Mouse (Mus musculus) kidney, adult 2 months (tissue): ENCODE data around the gene Traf3ip3. TPM values are rescaled to one million over a fixed set of nuclear protein-coding genes. Genes with fewer than 3 reads are reported as not detected.

Experiments
- DNase-seq: peaks from one replicate; pipeline ENCODE4 v3.0.0; 2021
- H3K27ac ChIP-seq: fragments of 200-500 bp; 2 replicates; pipeline ENCODE4 v1.5.1; 2012; ENCODE audit warnings: low read depth, low read length, control low read depth, inconsistent platforms; ENCODE audit not compliant: insufficient read depth
- H3K27me3 ChIP-seq: fragments of 200-500 bp; replicated peaks from 2 replicates; pipeline ENCODE4 v1.6.1; 2012; ENCODE audit warnings: mild to moderate bottlenecking, moderate library complexity, low read length, inconsistent platforms; ENCODE audit not compliant: control insufficient read depth, insufficient read depth
- H3K36me3 ChIP-seq: fragments of 200-500 bp; 2 replicates; pipeline ENCODE4 v1.6.1; 2012; ENCODE audit warnings: mild to moderate bottlenecking, moderate library complexity, low read length, inconsistent platforms; ENCODE audit not compliant: control insufficient read depth, insufficient read depth
- H3K4me1 ChIP-seq: fragments of 200-500 bp; 2 replicates; pipeline ENCODE4 v1.6.1; 2011; ENCODE audit warnings: low read length; ENCODE audit not compliant: control insufficient read depth, insufficient read depth
- H3K4me3 ChIP-seq: fragments of 200-500 bp; 2 replicates; pipeline ENCODE4 v1.5.1; 2011; ENCODE audit warnings: mild to moderate bottlenecking, low read depth, low read length, control low read depth; ENCODE audit not compliant: insufficient read depth
- CTCF ChIP-seq: fragments of 200-500 bp; conservative IDR thresholded peaks from 2 replicates; pipeline ENCODE4 v1.5.1; 2011; ENCODE audit warnings: low read depth, mild to moderate bottlenecking, control low read depth, low read length, moderate library complexity, mixed read lengths; ENCODE audit not compliant: insufficient read depth, insufficient read length
- POLR2A ChIP-seq: fragments of 200-500 bp; IDR thresholded peaks from one replicate; pipeline ENCODE4 v1.6.1; 2011; ENCODE audit warnings: low read depth, low read length, control low read depth
- WGBS: fragments of 180-500 bp; shearing (Covaris S2); methylation state at CpG from one replicate; pipeline ENCODE4 v1.1.7; 2018; 5-methylcytosine and 5-hydroxymethylcytosine counted together
- polyA plus RNA-seq: library from polyadenylated mRNA; depleted of rRNA; stranded (reverse); fragments of >200 nt; gene quantifications from 2 replicates; pipeline ENCODE4 v1.2.3, GENCODE M21; 2012; rRNA removed

Traf3ip3 gene
- 0.52 and 3.2 TPM in 2 replicates for polyA plus RNA-seq

DNA sequence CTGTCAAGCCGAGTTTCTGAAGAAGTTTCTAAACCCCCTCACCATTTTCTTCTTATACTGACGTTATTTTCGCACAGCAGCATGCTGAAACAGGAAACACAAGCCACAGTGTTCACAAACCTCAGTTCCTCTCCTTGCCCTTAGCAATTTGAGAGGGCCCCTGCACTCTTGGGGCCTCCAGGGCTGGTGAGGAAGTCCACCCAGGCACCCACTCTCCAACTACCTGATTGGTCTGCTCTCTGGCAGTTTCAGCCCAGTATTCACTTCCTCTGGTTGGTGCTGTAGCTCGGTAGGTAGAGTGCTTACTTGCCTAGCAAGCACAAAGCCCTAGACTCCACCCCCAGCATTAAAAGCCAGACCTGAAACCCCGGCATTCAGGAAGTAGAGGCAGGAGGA lies at the start of gene Traf3ip3:
TSS of gene Traf3ip3 (minus strand) at position 321 of the 396 bp plus-strand sequence.
- DNase-seq = peak; percentile 29
- Histone ChIP-seq H3K36me3 (no peaks in the 10 kb centered on the region), H3K27me3 (no peaks in the 10 kb centered on the region), H3K27ac (no peak within 1 kb of the TSS), H3K4me1 (peaks cover 7% of the 10 kb centered on the region; the same call in 1 of the 2 replicates), H3K4me3 (no peak within 1 kb of the TSS)
- 66% methylated on average over 5 of the region's 5 CpGs for WGBS
- TF ChIP-seq POLR2A (no peak), CTCF (no peak)

GRCm38 (mm10) chr1:193250026-193250425 lies 48.5 kb upstream of the Traf3ip3 start:
- Histone ChIP-seq H3K4me3 (no peak overlapping the region), H3K4me1 (peaks cover 12% of the 10 kb centered on the region; the same call in 1 of the 2 replicates), H3K27ac (no peak overlapping the region; the same call in 1 of the 2 replicates), H3K36me3 (no peaks in the 10 kb centered on the region), H3K27me3 (no peaks in the 10 kb centered on the region)
- no peak for DNase-seq
- TF ChIP-seq CTCF (no peak), POLR2A (no peak)
- 85% methylated on average over 2 of the region's 2 CpGs for WGBS

- no peak overlapping the region for H3K4me3 ChIP-seq
- no peak overlapping the region for H3K27ac ChIP-seq
- no peak for DNase-seq
- H3K36me3 ChIP-seq = no peaks in the 10 kb centered on the region; the same call in 1 of the 2 replicates
- H3K27me3 ChIP-seq = no peaks in the 10 kb centered on the region
- WGBS = 85% methylated on average over 6 of the region's 6 CpGs
- peaks cover 8% of the 10 kb centered on the region; the same call in 1 of the 2 replicates for H3K4me1 ChIP-seq
- no peak for TF ChIP-seq CTCF
- no peak for TF ChIP-seq POLR2A
Measured at GRCm38 (mm10) chr1:193244235-193244634, 42.7 kb upstream of the Traf3ip3 start.

- TF ChIP-seq POLR2A = no peak
- no peak for TF ChIP-seq CTCF
- Histone ChIP-seq H3K27ac (no peak overlapping the region), H3K4me1 (peaks cover 6% of the 10 kb centered on the region; the same call in 1 of the 2 replicates), H3K27me3 (no peaks in the 10 kb centered on the region), H3K4me3 (no peak overlapping the region), H3K36me3 (no peaks in the 10 kb centered on the region; the same call in 1 of the 2 replicates)
- 56% methylated on average over 10 of the region's 10 CpGs for WGBS
- DNase-seq = no peak
Measured at GRCm38 (mm10) chr1:193243571-193244193, 42.2 kb upstream of the Traf3ip3 start.

- Histone ChIP-seq H3K36me3 (no peaks in the 10 kb centered on the region; the same call in 1 of the 2 replicates), H3K27ac (peak overlapping the region; percentile 75), H3K4me1 (peaks cover 6% of the 10 kb centered on the region; the same call in 1 of the 2 replicates), H3K4me3 (no peak overlapping the region), H3K27me3 (no peaks in the 10 kb centered on the region)
- 65% methylated on average over 4 of the region's 4 CpGs for WGBS
- no peak for DNase-seq
- no peak for TF ChIP-seq CTCF
- no peak for TF ChIP-seq POLR2A
Measured at GRCm38 (mm10) chr1:193242863-193243262, 41.4 kb upstream of the Traf3ip3 start.

GRCm38 (mm10) chr1:193242238-193242637 lies 40.7 kb upstream of the Traf3ip3 start:
- WGBS = 71% methylated on average over 8 of the region's 8 CpGs
- TF ChIP-seq CTCF (no peak), POLR2A (no peak)
- H3K27ac ChIP-seq = no peak overlapping the region
- peak; percentile 65 for DNase-seq
- no peaks in the 10 kb centered on the region for H3K27me3 ChIP-seq
- H3K4me3 ChIP-seq = no peak overlapping the region
- H3K4me1 ChIP-seq = peaks cover 6% of the 10 kb centered on the region; the same call in 1 of the 2 replicates
- H3K36me3 ChIP-seq = no peaks in the 10 kb centered on the region; the same call in 1 of the 2 replicates

DNA sequence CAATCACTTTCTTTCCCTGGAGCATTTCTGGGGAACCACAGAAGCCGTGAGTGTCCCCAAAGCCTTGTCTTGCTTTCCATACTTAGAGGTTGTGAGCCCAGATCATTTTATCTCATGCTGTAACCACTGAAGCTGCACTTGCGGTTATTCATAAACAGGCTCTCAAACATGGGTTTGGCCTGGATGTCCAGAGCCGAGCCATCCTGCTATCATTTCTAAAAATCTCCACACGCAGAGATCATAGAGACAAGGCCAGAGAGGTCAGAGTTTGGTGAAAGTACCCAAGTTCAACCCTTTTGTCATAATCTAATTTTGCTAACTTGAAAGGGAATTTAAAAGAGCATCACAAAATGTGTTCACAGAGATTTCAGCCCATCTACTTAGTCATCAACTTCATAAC lies 39.9 kb upstream of the Traf3ip3 start:
- WGBS = 56% methylated on average over 4 of the region's 4 CpGs
- DNase-seq = no peak
- Histone ChIP-seq H3K36me3 (no peaks in the 10 kb centered on the region; the same call in 1 of the 2 replicates), H3K4me1 (peaks cover 6% of the 10 kb centered on the region; the same call in 1 of the 2 replicates), H3K27me3 (no peaks in the 10 kb centered on the region), H3K27ac (no peak overlapping the region), H3K4me3 (no peak overlapping the region)
- no peak for TF ChIP-seq CTCF
- no peak for TF ChIP-seq POLR2A
